Mouse (Mus musculus): ENCODE measurements around the gene Slc29a1.
"Not testable (repeated sequence)": the region's sequence is repeated elsewhere in the genome, so short reads cannot be mapped to it uniquely, and the experiment has no call there.

Slc29a1 gene

GRCm38 (mm10) chr17:45599446-45600242 lies at the start of gene Slc29a1:
TSS of gene Slc29a1 (minus strand) at chr17:45599606.
- peak; percentile 74 to 86 for DNase-seq

- DNase-seq, result no peak
These were observed 44.8 kb upstream of the Slc29a1 start for GRCm38 (mm10) chr17:45644185-45644584.

- DNase-seq, result peak; percentile 41 to 86
These were observed 43.3 kb upstream of the Slc29a1 start for GRCm38 (mm10) chr17:45642701-45643100.

GRCm38 (mm10) chr17:45641981-45642380 lies 42.6 kb upstream of the Slc29a1 start:
- no peak for DNase-seq

- DNase-seq, result no peak
These were observed 39.3 kb upstream of the Slc29a1 start for GRCm38 (mm10) chr17:45638596-45639295.

- no peak for DNase-seq
These were observed 34.6 kb upstream of the Slc29a1 start for GRCm38 (mm10) chr17:45634033-45634432.

GRCm38 (mm10) chr17:45631940-45632339 lies 32.5 kb upstream of the Slc29a1 start:
- DNase-seq, result no peak

GRCm38 (mm10) chr17:45630992-45631391 lies 31.6 kb upstream of the Slc29a1 start:
- no peak for DNase-seq

- DNase-seq, result peak; percentile 78 to 80
These were observed 30.7 kb upstream of the Slc29a1 start for GRCm38 (mm10) chr17:45629861-45630694.

GRCm38 (mm10) chr17:45628885-45629855 lies 29.8 kb upstream of the Slc29a1 start:
- peak in 1 of 2 experiments; percentile 43 for DNase-seq

GRCm38 (mm10) chr17:45628160-45628559 lies 28.8 kb upstream of the Slc29a1 start:
- no peak for DNase-seq

GRCm38 (mm10) chr17:45626577-45627134 lies 27.2 kb upstream of the Slc29a1 start:
- DNase-seq, result peak; percentile 77 to 80

- DNase-seq, result not testable (repeated sequence)
These were observed 24.0 kb upstream of the Slc29a1 start for GRCm38 (mm10) chr17:45623425-45623824.

GRCm38 (mm10) chr17:45619386-45620256 lies 20.2 kb upstream of the Slc29a1 start:
- peak; percentile 57 for DNase-seq

- DNase-seq, result peak; percentile 74 to 78
These were observed 19.6 kb upstream of the Slc29a1 start for GRCm38 (mm10) chr17:45618941-45619385.

- no peak for DNase-seq
These were observed 18.2 kb upstream of the Slc29a1 start for GRCm38 (mm10) chr17:45617655-45618054.

GRCm38 (mm10) chr17:45616679-45617078 lies 17.3 kb upstream of the Slc29a1 start:
- no peak for DNase-seq

- DNase-seq, result no peak
These were observed 16.7 kb upstream of the Slc29a1 start for GRCm38 (mm10) chr17:45616046-45616650.

GRCm38 (mm10) chr17:45612921-45613320 lies 13.5 kb upstream of the Slc29a1 start:
- DNase-seq, result no peak

GRCm38 (mm10) chr17:45612008-45612407 lies 12.6 kb upstream of the Slc29a1 start:
- no peak for DNase-seq
